Mouse (Mus musculus): ENCODE results near the gene Adgre1.

DNA sequence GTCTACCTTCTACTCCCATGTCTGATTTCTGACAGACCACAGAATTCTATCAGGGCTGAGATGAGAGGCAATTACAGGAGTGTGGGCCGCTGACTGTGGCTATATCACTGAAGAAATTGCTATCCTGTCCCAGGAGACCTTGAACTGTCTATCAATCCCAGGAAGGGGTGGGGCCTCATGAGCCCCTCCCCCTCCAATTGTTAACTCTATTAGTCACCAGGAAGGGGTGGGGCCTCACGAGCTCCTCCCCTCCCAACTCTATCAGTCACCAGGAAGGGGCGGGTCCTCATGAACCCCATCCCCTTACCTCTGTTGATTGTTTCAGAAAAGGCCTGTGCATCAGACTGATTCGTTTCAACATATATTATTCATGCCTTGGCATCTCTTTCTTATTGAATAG, 26.2 kb upstream of the Adgre1 start:
- no peak for TF ChIP-seq POLR2A (IDR thresholded peaks at IDR 0.05; ENCODE audit: insufficient read length, low read depth)
- no peak for TF ChIP-seq SRF (IDR thresholded peaks at IDR 0.05; ENCODE audit: control insufficient read depth, insufficient read length, low read depth)
- TF ChIP-seq MAX (IDR thresholded peaks at IDR 0.05; ENCODE audit: low read depth) = no peak
- no peak for TF ChIP-seq USF1 (IDR thresholded peaks at IDR 0.05; ENCODE audit: low read depth)
- TF ChIP-seq MYOD1 (IDR thresholded peaks at IDR 0.05; ENCODE audit: control insufficient read depth in 1 of 3, insufficient read length in 2 of 3, low read depth in 2 of 3) = no peak
- TF ChIP-seq E2F4 (IDR thresholded peaks at IDR 0.05; ENCODE audit: insufficient read depth) = no peak
